Mouse (Mus musculus) WW6 (cell line): ENCODE results near the gene Fignl2.

Experiments used
- DNase-seq: peaks from one replicate; pipeline ENCODE4 v3.0.0-alpha.2; 2013; ENCODE audit warnings: low read depth, low spot score

The Fignl2 gene

DNA sequence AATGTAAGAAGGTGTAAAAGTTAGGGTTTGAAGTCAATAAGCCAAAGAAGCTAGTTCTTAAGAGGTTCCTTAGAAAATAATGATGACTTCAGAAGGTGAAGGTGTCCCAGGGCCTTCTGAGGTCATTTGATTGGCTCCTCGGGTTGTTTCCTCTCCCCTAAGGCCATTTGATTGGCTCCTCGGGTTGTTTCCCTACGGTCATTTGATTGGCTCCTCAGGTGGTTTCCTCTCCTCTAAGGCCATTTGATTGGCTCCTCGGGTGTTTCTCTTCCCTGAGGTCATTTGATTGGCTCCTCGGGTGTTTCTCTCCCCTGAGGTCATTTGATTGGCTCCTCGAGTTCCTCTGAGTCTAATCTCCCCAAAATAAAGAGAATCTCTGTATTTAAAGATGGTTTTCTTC is 67.0 kb downstream of the Fignl2 start:
- peak; percentile 26 for DNase-seq

DNA sequence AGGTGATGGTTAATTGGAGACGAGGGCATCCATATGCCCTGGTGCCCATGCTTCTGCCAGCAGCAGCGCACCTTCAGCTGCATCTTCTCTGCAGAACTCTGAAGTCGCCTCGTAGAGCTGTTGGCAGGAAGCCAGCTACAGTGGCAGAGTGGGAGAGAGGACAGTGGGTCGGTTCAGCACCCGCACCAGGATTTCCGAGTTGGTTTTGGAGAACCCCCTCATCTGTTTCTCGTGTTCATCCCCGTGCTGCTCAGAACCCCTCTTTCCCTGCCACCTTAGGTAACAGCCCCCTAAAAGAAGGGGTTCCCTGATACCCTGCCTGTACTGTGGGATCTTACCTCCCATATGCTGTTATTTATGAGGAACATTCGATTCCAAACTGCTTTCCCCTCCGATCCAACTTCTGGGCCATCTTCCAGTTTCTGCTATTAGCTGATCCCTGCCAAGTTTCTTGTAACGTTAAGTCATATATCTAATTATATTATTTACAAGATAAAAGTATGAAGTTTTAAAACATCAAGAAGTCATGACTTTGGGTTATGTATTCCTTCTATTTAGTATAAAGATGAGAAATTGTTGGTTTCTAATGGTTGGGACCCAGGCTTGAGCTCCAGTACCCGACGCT is 69.9 kb downstream of the Fignl2 start:
- DNase-seq = no peak

DNA sequence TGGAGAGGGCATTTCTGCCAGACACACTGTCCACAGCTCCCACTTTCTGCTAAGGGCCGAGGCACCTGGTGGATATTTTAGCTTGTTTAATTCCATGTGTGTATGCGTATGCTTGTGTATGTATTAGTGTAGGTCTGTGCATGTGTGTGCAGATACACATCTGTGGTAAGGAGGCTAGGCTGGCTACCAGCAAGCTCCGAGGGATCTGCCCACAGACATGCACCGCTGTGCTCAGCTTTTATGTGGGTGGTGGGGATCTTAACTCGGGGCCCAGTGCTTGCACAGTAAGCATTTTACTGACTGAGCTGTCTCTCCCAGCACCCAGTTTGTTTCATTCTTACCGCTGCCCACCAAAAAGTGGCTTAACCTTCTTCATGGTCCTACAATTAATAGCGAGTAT is 71.1 kb downstream of the Fignl2 start:
- no peak for DNase-seq

DNA sequence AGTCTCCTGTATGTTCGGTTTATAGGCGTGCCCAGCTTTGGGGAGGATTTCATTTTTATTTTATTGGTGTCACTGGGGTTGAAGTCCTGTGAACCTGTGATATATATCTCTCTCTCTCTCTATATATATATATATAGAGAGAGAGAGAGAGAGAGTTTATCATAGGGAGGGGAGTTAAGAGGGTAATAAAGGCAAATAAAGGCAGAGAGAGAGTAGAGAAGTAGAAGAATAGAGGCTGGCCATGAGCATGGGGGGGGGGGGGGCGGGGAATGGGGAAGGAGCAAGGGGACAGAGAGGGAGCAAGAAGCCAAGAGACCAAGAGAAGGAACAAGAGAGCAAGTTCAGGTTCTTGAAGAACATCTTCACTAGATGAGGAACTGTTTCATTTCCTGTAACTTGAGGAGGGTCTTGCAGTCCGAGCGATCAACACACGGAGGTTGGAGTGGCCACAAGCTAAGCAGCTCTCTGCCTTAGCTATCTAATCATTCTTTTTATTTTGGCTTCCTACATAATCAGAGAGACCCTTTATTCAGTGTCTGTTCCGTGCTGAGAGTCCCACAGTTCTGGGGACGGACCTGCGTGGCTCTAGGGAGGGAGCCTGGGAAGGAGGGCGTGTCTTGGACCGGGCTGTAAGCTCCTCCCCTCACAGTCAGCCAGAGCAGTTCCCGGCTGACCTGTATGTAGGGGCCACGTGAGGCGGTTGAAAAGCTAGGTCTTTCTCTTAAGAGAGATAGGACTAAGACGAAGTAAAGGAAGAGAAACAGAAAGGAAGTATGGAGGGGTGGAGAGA is 71.9 kb downstream of the Fignl2 start:
- no peak for DNase-seq

DNA sequence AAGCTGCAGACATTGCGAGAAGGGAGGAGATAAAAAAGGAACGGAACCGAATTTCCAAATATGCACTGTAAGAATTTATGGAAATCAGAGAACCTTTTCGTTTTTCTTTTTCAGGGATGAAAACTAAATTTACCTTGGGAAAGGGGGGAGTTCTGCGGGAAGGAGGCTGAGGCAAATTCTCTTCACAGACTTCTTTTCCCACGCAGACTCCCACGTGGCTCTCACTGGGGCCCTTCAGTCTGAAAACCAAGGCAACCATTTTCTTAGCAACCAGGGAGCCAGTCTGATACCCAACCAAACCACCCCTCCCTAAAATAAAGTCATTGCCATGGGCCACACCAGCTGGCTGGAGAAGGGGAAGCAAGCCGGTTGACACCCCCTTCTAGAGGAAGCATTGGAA is 72.7 kb downstream of the Fignl2 start:
- DNase-seq = no peak

DNA sequence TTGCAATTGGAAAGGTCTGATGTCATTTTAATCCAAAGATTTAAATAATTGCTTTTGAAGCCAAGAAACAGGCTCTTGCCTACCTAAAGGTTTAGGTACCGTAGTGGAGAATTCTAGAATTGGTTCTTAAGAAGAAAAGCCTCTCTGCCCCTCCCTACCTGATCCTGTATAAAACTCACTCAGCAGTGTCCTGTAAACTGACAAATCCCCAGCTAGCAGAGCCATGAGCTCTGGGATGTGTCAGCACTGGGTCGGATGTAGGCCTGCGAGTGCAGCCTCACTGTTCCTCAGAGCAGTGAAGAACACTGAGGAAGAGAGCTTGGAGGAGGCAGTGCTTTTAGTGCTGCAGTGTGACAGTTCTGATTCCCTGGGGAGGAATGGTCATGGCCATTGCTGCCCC is 73.8 kb downstream of the Fignl2 start:
- no peak for DNase-seq

DNA sequence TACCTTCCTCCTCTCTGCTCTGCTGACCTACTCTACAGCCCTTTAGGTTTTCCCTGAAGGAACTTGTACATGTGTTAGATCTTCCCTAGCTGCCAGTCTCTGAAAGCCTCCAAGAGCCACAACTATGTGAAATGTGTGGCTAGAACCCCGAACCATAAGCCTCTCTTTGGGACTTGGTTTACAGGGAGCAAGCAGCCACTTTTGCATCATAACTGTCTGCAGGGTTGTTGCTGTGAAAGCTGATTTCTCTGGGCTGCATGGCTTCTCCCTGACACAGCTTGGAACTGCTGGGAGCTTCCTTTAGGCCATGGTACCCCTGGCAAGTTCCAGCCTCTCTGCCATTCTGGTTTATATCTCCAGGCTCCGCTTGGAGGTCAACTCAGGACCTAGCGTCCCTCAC is 75.9 kb downstream of the Fignl2 start:
- no peak for DNase-seq

DNA sequence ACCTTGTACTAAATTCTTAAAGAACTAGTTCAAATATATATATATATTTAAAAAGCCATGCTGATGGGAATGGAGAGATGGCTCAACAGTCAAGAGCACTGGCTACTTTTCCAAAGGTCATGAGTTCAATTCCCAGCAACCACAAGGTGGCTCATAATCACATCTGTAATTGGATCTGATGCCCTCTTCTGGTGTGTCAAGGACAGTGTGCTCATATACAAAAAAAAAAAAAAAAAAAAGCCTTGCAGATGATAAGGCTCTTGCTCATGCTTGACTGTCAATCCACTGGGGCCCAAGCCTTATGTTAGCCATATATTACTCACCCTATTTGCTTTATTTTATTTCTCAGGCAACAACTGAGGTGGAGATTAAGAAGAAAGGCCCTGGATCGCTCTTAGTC is 76.7 kb downstream of the Fignl2 start:
- DNase-seq = no peak
